8 mouse cellular contexts compared by ENCODE assay signal in the genomic region with DNA sequence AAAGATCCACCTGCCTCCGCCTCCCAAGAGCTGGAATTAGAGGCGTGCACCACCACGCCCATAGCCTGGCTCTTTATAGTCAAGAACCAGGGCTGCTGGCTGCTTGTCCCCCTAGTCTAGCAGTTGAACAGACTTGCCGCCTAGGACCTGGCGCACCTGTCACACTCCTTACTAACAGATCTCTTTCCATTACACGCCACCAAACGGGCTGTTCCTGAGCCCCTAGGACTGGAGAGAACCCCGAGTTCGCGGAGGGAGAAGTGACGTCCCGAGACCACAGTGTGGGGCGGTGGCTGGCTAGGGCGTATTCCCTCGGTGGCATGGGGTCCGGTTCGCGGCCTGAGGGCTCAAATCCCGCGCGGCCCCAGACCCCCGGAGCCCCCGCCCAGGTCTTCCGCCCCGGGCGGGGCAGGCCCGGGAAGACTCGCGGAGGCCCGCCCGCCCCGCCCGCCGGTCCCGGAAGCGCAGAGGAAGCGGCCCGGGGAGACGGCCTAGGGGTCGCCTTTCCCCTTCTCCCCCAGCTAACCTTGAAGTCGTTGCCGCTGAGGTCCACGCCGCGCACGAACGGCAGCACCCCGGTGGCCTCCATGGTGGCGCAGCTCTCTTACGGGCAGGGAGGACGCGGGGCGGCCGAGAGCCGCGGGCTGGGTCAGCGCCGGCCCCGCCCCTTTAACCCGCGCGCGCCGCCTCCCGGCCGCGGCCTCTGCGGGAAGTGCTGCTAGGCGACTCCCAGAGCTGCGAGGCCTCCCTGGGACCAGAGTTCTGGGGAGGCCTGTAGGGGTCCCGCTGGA. TPM values are rescaled to one million over a fixed set of nuclear protein-coding genes. Genes with fewer than 3 reads are reported as not detected.
DNase-seq lines count a peak whose midpoint lies in the region; ATAC-seq lines count a peak whose summit lies in the region.

A gene (minus strand): TSS at position 663 of the 791 bp plus-strand sequence.

- H3K4me1 ChIP-seq in hindbrain, embryonic 10.5 days (replicated peaks), result peaks cover 35% of the 10 kb centered on the region

- WGBS in hindbrain, embryonic 10.5 days, result 1% methylated on average over 68 of the region's 71 CpGs

- no peaks in the 10 kb centered on the region for H3K27me3 ChIP-seq in hindbrain, embryonic 10.5 days (ENCODE audit: insufficient read depth, poor library complexity, severe bottlenecking)

- peak within 1 kb of the TSS; percentile 75 for H3K4me3 ChIP-seq in hindbrain, embryonic 10.5 days

- peak within 1 kb of the TSS; percentile 90 for H3K27ac ChIP-seq in hindbrain, embryonic 10.5 days

- peak; percentile 58 for ATAC-seq in frontal cortex, adult (ENCODE audit: low TSS enrichment)

- H3K9me3 ChIP-seq in hindbrain, embryonic 10.5 days, result no peaks in the 10 kb centered on the region

- H3K36me3 ChIP-seq in hindbrain, embryonic 10.5 days, result peaks cover 51% of the 10 kb centered on the region

- peak; percentile 91 for DNase-seq in Muller cell, postnatal 12 days (ENCODE audit: inconsistent ontology term)
- DNase-seq in cerebellum, adult 9-10 months, result peak; percentile 77
- peak; percentile 80 for DNase-seq in hindbrain, embryonic 10.5 days (ENCODE audit: low spot score)
- DNase-seq in layer of hippocampus, postnatal 14 days (ENCODE audit: low spot score in 2 of 2), result peak; percentile 62
- DNase-seq in lung, postnatal 14 days, result peak; percentile 86
- DNase-seq in retina, adult 2 months (ENCODE audit: low read depth, low spot score), result peak; percentile 56
- peak; percentile 83 to 85 for DNase-seq in thymus, postnatal 36 days

RNA-seq across cellular contexts. Expression of the gene that starts here (rescaled TPM):
- polyA plus RNA-seq in hindbrain, embryonic 10.5 days (2016; fragmentation: Nextera tagmentation; extraction: Ambion mirVana), result 80.0 and 81.7 TPM in 2 replicates
- total RNA-seq in layer of hippocampus, postnatal 14 days (2021), result 10 to 100 TPM; 47.7 to 60.5 TPM

Comparison
In these comparisons a context has a peak if more than half of its experiments do, and no peak if none do; other contexts are left out.
1. Peak in every context shown above with its lines: DNase-seq, ATAC-seq, H3K4me3 ChIP-seq and H3K27ac ChIP-seq.